Mouse (Mus musculus) liver, adult 2 months (tissue): ENCODE measurements around the gene Myo15.

Experiments used
- CTCF ChIP-seq: fragments of 200-500 bp; IDR thresholded peaks from 2 replicates; pipeline ENCODE4 v1.5.1; 2011; ENCODE audit warnings: low read depth, low read length, control low read depth
- POLR2A ChIP-seq: fragments of 200-500 bp; IDR thresholded peaks from 2 replicates; pipeline ENCODE4 v1.6.1; 2011; ENCODE audit warnings: low read length, control low read depth; ENCODE audit not compliant: insufficient read depth; ENCODE audit errors: extremely low read depth

- TF ChIP-seq CTCF (no peak), POLR2A (no peak)
Observed at GRCm38 (mm10) chr11:60470743-60471142, 1.6 kb downstream of the Myo15 start.
